18 mouse cellular contexts compared by ENCODE assay signal in genomic region chr14:25741840-25742367, GRCm38 (mm10). TPM values are rescaled to one million over a fixed set of nuclear protein-coding genes. Genes with fewer than 3 reads are reported as not detected.
DNase-seq lines count a peak whose midpoint lies in the region; ATAC-seq and TF ChIP-seq lines count a peak whose summit lies in the region.
"Had no signal": no experiment of that assay in that cellular context is flagged by ENCODE, and none has a peak within 500 bp of the region (broad histone marks: within the 10 kb centered on the region; RNA-seq: fewer than 3 reads in every experiment).

No protein-coding gene starts in this region.

- H3K4me1 ChIP-seq in cerebellum, adult 2 months (ENCODE audit: control insufficient read depth, insufficient read depth, low read length) = peaks cover 8% of the 10 kb centered on the region
- peaks cover 6% of the 10 kb centered on the region for H3K4me1 ChIP-seq in stomach, postnatal 0 days (replicated peaks; ENCODE audit: control insufficient read depth, insufficient read depth)

- 68% methylated on average over 5 of the region's 5 CpGs for WGBS in cerebellum, adult 2 months
- 50% methylated on average over 5 of the region's 5 CpGs for WGBS in stomach, postnatal 0 days

- H3K4me2 ChIP-seq in stomach, postnatal 0 days (replicated peaks; ENCODE audit: low read depth) = no peak overlapping the region
- H3K4me2 ChIP-seq: forebrain, embryonic 13.5 days; heart, embryonic 13.5 days; liver, embryonic 11.5 days; neural tube, embryonic 12.5 days had no signal

- H3K9me3 ChIP-seq in stomach, postnatal 0 days (ENCODE audit: control insufficient read depth, low read length) = no peaks in the 10 kb centered on the region
- H3K9me3 ChIP-seq: forebrain, embryonic 13.5 days; heart, embryonic 13.5 days; neural tube, embryonic 12.5 days had no signal

- H3K4me3 ChIP-seq in cerebellum, adult 2 months (replicated peaks; ENCODE audit: insufficient read depth, low read depth, low read length) = no peak overlapping the region
- H3K4me3 ChIP-seq in layer of hippocampus, adult 2 months = no peak overlapping the region
- no peak overlapping the region for H3K4me3 ChIP-seq in stomach, postnatal 0 days (ENCODE audit: low read depth, low read length)
- H3K4me3 ChIP-seq: forebrain, embryonic 13.5 days; heart, embryonic 13.5 days; neural tube, embryonic 12.5 days had no signal

- peaks cover 6% of the 10 kb centered on the region; the same call in 1 of the 2 replicates for H3K36me3 ChIP-seq in stomach, postnatal 0 days (ENCODE audit: control insufficient read depth, insufficient read depth, low read length)

- ATAC-seq in stomach, postnatal 0 days (ENCODE audit: low FRiP score, low TSS enrichment) = no peak
- ATAC-seq: forebrain, embryonic 13.5 days; midbrain, embryonic 16.5 days had no signal

- no peak for DNase-seq in cerebellum, adult 2 months
- DNase-seq in cerebellum, adult 8-10 months = no peak
- no peak for DNase-seq in layer of hippocampus, adult 2 months (ENCODE audit: low spot score in 2 of 2)
- no peak for DNase-seq in layer of hippocampus, adult 18-20 months (ENCODE audit: low spot score in 2 of 2)
- DNase-seq in 416B (ENCODE audit: low read depth) = peak; percentile 28
- DNase-seq in stomach, postnatal 0 days (ENCODE audit: low spot score) = no peak
- no peak for DNase-seq in cerebellum, postnatal 14 days
- DNase-seq in right cerebral cortex, postnatal 36 days (ENCODE audit: low spot score in 2 of 2) = no peak
- DNase-seq: adrenal gland, adult 2 months; cerebellum, postnatal 25 days; heart, postnatal 4 days; kidney, adult 9 months; layer of hippocampus, postnatal 36 days had no signal

- peak overlapping the region; percentile 28; the same call in 1 of the 2 replicates for H3K27ac ChIP-seq in cerebellum, adult 2 months (ENCODE audit: insufficient read depth, low read length)
- peak overlapping the region; percentile 87; the same call in 1 of the 2 replicates for H3K27ac ChIP-seq in layer of hippocampus, adult 2 months
- H3K27ac ChIP-seq in stomach, postnatal 0 days (replicated peaks) = no peak overlapping the region
- H3K27ac ChIP-seq: forebrain, embryonic 13.5 days; heart, embryonic 13.5 days; neural tube, embryonic 12.5 days had no signal

- TF ChIP-seq POLR2A in cerebellum, adult 2 months (IDR thresholded peaks at IDR 0.05; ENCODE audit: borderline replicate concordance, insufficient read depth, low read length) = no peak

- no peaks in the 10 kb centered on the region for H3K27me3 ChIP-seq in cerebellum, adult 2 months (ENCODE audit: control insufficient read depth, insufficient read depth, low read length)
- no peaks in the 10 kb centered on the region for H3K27me3 ChIP-seq in stomach, postnatal 0 days (ENCODE audit: control insufficient read depth, insufficient read depth, low read length)
- H3K27me3 ChIP-seq: forebrain, embryonic 13.5 days; heart, embryonic 13.5 days; neural tube, embryonic 12.5 days had no signal

- no peak overlapping the region for H3K9ac ChIP-seq in stomach, postnatal 0 days (ENCODE audit: low read length)
- H3K9ac ChIP-seq: forebrain, embryonic 13.5 days; heart, embryonic 13.5 days; neural tube, embryonic 12.5 days had no signal

- TF ChIP-seq EP300 in stomach, postnatal 0 days (optimal IDR thresholded peaks at IDR 0.05) = no peak

- TF ChIP-seq CTCF in cerebellum, adult 2 months (IDR thresholded peaks at IDR 0.05; ENCODE audit: borderline replicate concordance, insufficient read depth, low read depth, low read length) = no peak
- TF ChIP-seq CTCF in layer of hippocampus, adult 2 months (conservative IDR thresholded peaks at IDR 0.05) = peak; percentile 45
- peak; percentile 51 for TF ChIP-seq CTCF in stomach, postnatal 0 days (IDR thresholded peaks at IDR 0.05; ENCODE audit: low read depth)

RNA-seq across cellular contexts. Expression of gene Zcchc24, which starts 26.9 kb away (rescaled TPM):
- 67.3 and 71.4 TPM in 2 replicates for polyA plus RNA-seq in cerebellum, adult 2 months (2012; rRNA removed)
- 10 to 100 TPM; 56.4 to 58.5 TPM for total RNA-seq in layer of hippocampus, adult 2 months (2021)
- 10 to 100 TPM; 61.8 to 65.7 TPM for total RNA-seq in layer of hippocampus, adult 18-20 months (2021)
- 11.3 and 11.9 TPM in 2 replicates for polyA plus RNA-seq in stomach, postnatal 0 days (2015; fragmentation: Nextera tagmentation; extraction: Ambion mirVana)

RNA-seq across cellular contexts. Expression of gene Ppif, which starts 48.0 kb away (rescaled TPM):
- 62.7 and 63.3 TPM in 2 replicates for polyA plus RNA-seq in cerebellum, adult 2 months (2012; rRNA removed)
- 10 to 100 TPM; 27.4 to 34.2 TPM for total RNA-seq in layer of hippocampus, adult 2 months (2021)
- 10 to 100 TPM; 26.8 to 30.1 TPM for total RNA-seq in layer of hippocampus, adult 18-20 months (2021)
- polyA plus RNA-seq in stomach, postnatal 0 days (2015; fragmentation: Nextera tagmentation; extraction: Ambion mirVana) = 66.1 and 74.6 TPM in 2 replicates
